ENCODE assay signal across 22 mouse cellular contexts in the genomic region with DNA sequence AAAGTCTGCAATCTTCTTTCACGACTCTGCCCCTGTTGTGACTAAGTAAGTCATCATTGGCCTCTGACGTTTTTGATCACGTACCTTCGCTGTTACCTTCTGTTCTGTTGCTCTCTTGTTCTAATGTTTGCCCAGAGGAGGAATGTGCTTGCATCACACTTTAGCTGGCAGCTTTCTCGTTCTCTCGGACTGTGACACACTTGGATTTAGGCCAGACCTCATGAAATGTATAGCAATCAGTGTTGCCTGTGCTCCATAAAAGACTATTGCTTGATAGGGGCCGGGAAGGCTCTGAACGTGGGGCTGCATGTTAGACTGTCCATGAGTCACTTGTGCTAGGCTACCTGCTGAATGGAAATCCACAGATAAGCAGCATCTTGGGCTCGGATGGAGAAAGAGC. TPM values are rescaled to one million over a fixed set of nuclear protein-coding genes. Genes with fewer than 3 reads are reported as not detected.
DNase-seq lines count a peak whose midpoint lies in the region; ATAC-seq and TF ChIP-seq lines count a peak whose summit lies in the region.
"Had no signal": no experiment of that assay in that cellular context is flagged by ENCODE, and none has a peak within 500 bp of the region (broad histone marks: within the 10 kb centered on the region; RNA-seq: fewer than 3 reads in every experiment).

No protein-coding gene starts in this region.

- no peak overlapping the region for H3K4me3 ChIP-seq in lung, postnatal 0 days (ENCODE audit: low read depth, low read length)
- H3K4me3 ChIP-seq: embryonic facial prominence, embryonic 13.5 days; forebrain, embryonic 13.5 days; heart, embryonic 13.5 days; midbrain, embryonic 15.5 days had no signal

- 0 out of 2 replicates have a peak, but pooled peaks cover 3% of the 10 kb centered on the region for H3K36me3 ChIP-seq in lung, postnatal 0 days (ENCODE audit: insufficient read depth, low read length)

- peak; percentile 95 for TF ChIP-seq EP300 in lung, postnatal 0 days (IDR thresholded peaks at IDR 0.05)

- no peak overlapping the region for H3K9ac ChIP-seq in lung, postnatal 0 days (replicated peaks; ENCODE audit: low read depth)
- H3K9ac ChIP-seq: embryonic facial prominence, embryonic 13.5 days; forebrain, embryonic 13.5 days; heart, embryonic 13.5 days; midbrain, embryonic 15.5 days had no signal

- peak; percentile 89 for ATAC-seq in lung, postnatal 0 days
- ATAC-seq: forebrain, embryonic 13.5 days; inflammation-experienced regulatory T-cells, adult 6 months; midbrain, embryonic 15.5 days had no signal

- 0 out of 2 replicates have a peak overlapping the region, but pooled peaks have one; percentile 4 for H3K4me2 ChIP-seq in lung, postnatal 0 days (replicated peaks; ENCODE audit: low read depth, low read length)
- H3K4me2 ChIP-seq: embryonic facial prominence, embryonic 13.5 days; forebrain, embryonic 13.5 days; heart, embryonic 13.5 days; midbrain, embryonic 15.5 days had no signal

- TF ChIP-seq CTCF in lung, postnatal 0 days (IDR thresholded peaks at IDR 0.05): no peak

- H3K4me1 ChIP-seq in lung, postnatal 0 days (ENCODE audit: insufficient read depth, low read depth, low read length): no peaks in the 10 kb centered on the region

- H3K9me3 ChIP-seq in lung, postnatal 0 days (ENCODE audit: low read length): no peaks in the 10 kb centered on the region
- H3K9me3 ChIP-seq: embryonic facial prominence, embryonic 13.5 days; forebrain, embryonic 13.5 days; heart, embryonic 13.5 days; midbrain, embryonic 15.5 days had no signal

- no peaks in the 10 kb centered on the region for H3K27me3 ChIP-seq in lung, postnatal 0 days (replicated peaks; ENCODE audit: insufficient read depth, low read length)
- H3K27me3 ChIP-seq: CH12.LX; embryonic facial prominence, embryonic 13.5 days; forebrain, embryonic 13.5 days; heart, embryonic 13.5 days; midbrain, embryonic 15.5 days had no signal

- DNase-seq in adrenal gland, postnatal 10 days: peak; percentile 28
- DNase-seq in adrenal gland, adult 2 months: no peak
- DNase-seq in testis, postnatal 10 days (ENCODE audit: low spot score): peak; percentile 24
- no peak for DNase-seq in testis, postnatal 14 days (ENCODE audit: low spot score)
- DNase-seq in lung, postnatal 0 days (ENCODE audit: low spot score): peak; percentile 94
- DNase-seq in yolk sac, embryonic 10.5 days (ENCODE audit: low spot score): peak; percentile 51
- DNase-seq in layer of hippocampus, adult 9-11 months: no peak
- DNase-seq in layer of hippocampus, postnatal 25 days (ENCODE audit: extremely low spot score in 1 of 2, low spot score in 1 of 2): no peak
- DNase-seq: cerebellum, adult 11 months; heart, postnatal 4 days; layer of hippocampus, postnatal 36 days; left cerebral cortex, postnatal 4 days; right cerebral cortex, postnatal 14 days had no signal

- 44% methylated on average over 9 of the region's 9 CpGs for WGBS in lung, postnatal 0 days

- H3K27ac ChIP-seq in lung, postnatal 0 days (ENCODE audit: low read length): peak overlapping the region; percentile 88; the same call in 1 of the 2 replicates
- H3K27ac ChIP-seq: embryonic facial prominence, embryonic 13.5 days; forebrain, embryonic 13.5 days; heart, embryonic 13.5 days; kidney, postnatal 0 days; midbrain, embryonic 15.5 days had no signal

RNA-seq across cellular contexts. Expression of a gene that starts 6.2 kb away (rescaled TPM):
- total RNA-seq in adrenal gland, postnatal 10 days (2021): 10 to 100 TPM; 21.4 to 24.2 TPM
- 10 to 100 TPM; 55.1 to 81.0 TPM for total RNA-seq in adrenal gland, adult 2 months (2021)
- polyA plus RNA-seq in adrenal gland, adult 2 months (2012; rRNA removed): 51.5 and 78.9 TPM in 2 replicates
- 19.4 and 22.3 TPM in 2 replicates for polyA plus RNA-seq in lung, postnatal 0 days (2015; fragmentation: Nextera tagmentation; extraction: Ambion mirVana)
- 10 to 100 TPM; 48.1 to 48.7 TPM for total RNA-seq in layer of hippocampus, postnatal 25 days (2021)

RNA-seq across cellular contexts. Expression of a gene that starts 24.5 kb away (rescaled TPM):
- total RNA-seq in adrenal gland, postnatal 10 days (2021): not detected
- total RNA-seq in adrenal gland, adult 2 months (2021): not detected
- 0.08 TPM in 1 of 2 replicates, not detected in the other for polyA plus RNA-seq in adrenal gland, adult 2 months (2012; rRNA removed)
- polyA plus RNA-seq in lung, postnatal 0 days (2015; fragmentation: Nextera tagmentation; extraction: Ambion mirVana): not detected in 2 replicates
- not detected for total RNA-seq in layer of hippocampus, postnatal 25 days (2021)
- total RNA-seq: granulocyte monocyte progenitor cell, adult 5-6 weeks; heart, postnatal 4 days; layer of hippocampus, postnatal 36 days; left cerebral cortex, postnatal 4 days had no signal
- polyA plus RNA-seq: embryonic facial prominence, embryonic 13.5 days; heart, embryonic 13.5 days; inflammation-experienced regulatory T-cells, adult 6 months; kidney, postnatal 0 days; midbrain, embryonic 15.5 days; thymus, postnatal 0 days had no signal

RNA-seq across cellular contexts. Expression of a gene that starts 37.8 kb away (rescaled TPM):
- 10 to 100 TPM; 14.5 to 31.2 TPM for total RNA-seq in adrenal gland, postnatal 10 days (2021)
- total RNA-seq in adrenal gland, adult 2 months (2021): under 1 TPM in 1 of 2 experiments, not detected in 1; 0.95 TPM
- polyA plus RNA-seq in adrenal gland, adult 2 months (2012; rRNA removed): 0.33 TPM in 1 of 2 replicates, not detected in the other
- polyA plus RNA-seq in lung, postnatal 0 days (2015; fragmentation: Nextera tagmentation; extraction: Ambion mirVana): 0.07 and 0.14 TPM in 2 replicates
- total RNA-seq in layer of hippocampus, postnatal 25 days (2021): not detected
- total RNA-seq: CH12.LX; granulocyte monocyte progenitor cell, adult 5-6 weeks; layer of hippocampus, postnatal 36 days; left cerebral cortex, postnatal 4 days had no signal
- polyA plus RNA-seq: embryonic facial prominence, embryonic 13.5 days; forebrain, embryonic 13.5 days; inflammation-experienced regulatory T-cells, adult 6 months had no signal

Comparison
In these comparisons a context has a peak if more than half of its experiments do, and no peak if none do; other contexts are left out.
1. DNase-seq: peak in adrenal gland, postnatal 10 days (single experiment), testis, postnatal 10 days (single experiment), lung, postnatal 0 days (single experiment) and yolk sac, embryonic 10.5 days (single experiment); none in adrenal gland, adult 2 months (single experiment), testis, postnatal 14 days (single experiment), layer of hippocampus, adult 9-11 months (single experiment) and layer of hippocampus, postnatal 25 days (0 of 2).
2. RNA of a gene that starts 37.8 kb away (total RNA-seq): 14.5 to 31.2 TPM in adrenal gland, postnatal 10 days; 0.95 TPM in adrenal gland, adult 2 months and not detected in layer of hippocampus, postnatal 25 days; every median in the first group is over 4 times any median in the second.